ENCODE assay signal across 10 mouse cellular contexts in genomic region chr1:86406914-86407313, GRCm38 (mm10). TPM values are rescaled to one million over a fixed set of nuclear protein-coding genes. Genes with fewer than 3 reads are reported as not detected.
DNase-seq lines count a peak whose midpoint lies in the region; ATAC-seq and TF ChIP-seq lines count a peak whose summit lies in the region.
"Had no signal": no experiment of that assay in that cellular context is flagged by ENCODE, and none has a peak within 500 bp of the region (broad histone marks: within the 10 kb centered on the region; RNA-seq: fewer than 3 reads in every experiment).

No protein-coding gene starts in this region.

- ATAC-seq in heart, postnatal 0 days (ENCODE audit: insufficient read depth, low read depth) = peak; percentile 57
- peak; percentile 70 for ATAC-seq in liver, embryonic 13.5 days (ENCODE audit: low read depth)
- ATAC-seq in frontal cortex, adult (ENCODE audit: low TSS enrichment) = no peak
- ATAC-seq in erythroblast, adult 5-6 weeks (replicated peaks; ENCODE audit: low FRiP score, poor library complexity, severe bottlenecking) = no peak

- TF ChIP-seq CTCF in lung, adult 2 months (IDR thresholded peaks at IDR 0.05; ENCODE audit: insufficient read depth, low read length) = no peak
- no peak for TF ChIP-seq CTCF in heart, postnatal 0 days (IDR thresholded peaks at IDR 0.05; ENCODE audit: low read depth)
- TF ChIP-seq CTCF in small intestine, adult 2 months (IDR thresholded peaks at IDR 0.05; ENCODE audit: extremely low read depth, insufficient read length, insufficient replicate concordance, low read depth, low read length) = no peak

- DNase-seq in lung, adult 18-20 months = peak; percentile 25 to 44
- DNase-seq in lung, adult 2 months = no peak
- DNase-seq in heart, postnatal 0 days (ENCODE audit: low spot score) = no peak
- DNase-seq in liver, embryonic 13.5 days = no peak
- DNase-seq in layer of hippocampus, adult 9-10 months (ENCODE audit: low spot score) = no peak

- no peak overlapping the region for H3K4me3 ChIP-seq in lung, adult 2 months (replicated peaks; ENCODE audit: extremely low read depth, low read depth, low read length)
- no peak overlapping the region for H3K4me3 ChIP-seq in heart, postnatal 0 days (ENCODE audit: low read depth, low read length)
- no peak overlapping the region for H3K4me3 ChIP-seq in liver, embryonic 13.5 days (replicated peaks)
- no peak overlapping the region for H3K4me3 ChIP-seq in small intestine, adult 2 months (ENCODE audit: low read depth, low read length)
- H3K4me3 ChIP-seq: heart, embryonic 15.5 days; lung, embryonic 15.5 days had no signal

- H3K4me2 ChIP-seq in heart, postnatal 0 days (ENCODE audit: low read depth, low read length) = no peak overlapping the region
- no peak overlapping the region for H3K4me2 ChIP-seq in liver, embryonic 13.5 days
- H3K4me2 ChIP-seq: heart, embryonic 15.5 days; lung, embryonic 15.5 days had no signal

- no peaks in the 10 kb centered on the region for H3K36me3 ChIP-seq in heart, postnatal 0 days (replicated peaks; ENCODE audit: control insufficient read depth, insufficient read depth, low read length)
- H3K36me3 ChIP-seq in liver, embryonic 13.5 days = no peaks in the 10 kb centered on the region
- no peaks in the 10 kb centered on the region for H3K36me3 ChIP-seq in small intestine, adult 2 months (ENCODE audit: control insufficient read depth, insufficient read depth, low read length)
- H3K36me3 ChIP-seq: heart, embryonic 15.5 days; lung, embryonic 15.5 days had no signal

- no peaks in the 10 kb centered on the region for H3K9me3 ChIP-seq in heart, postnatal 0 days (replicated peaks; ENCODE audit: control insufficient read depth, low read length)
- 0 out of 2 replicates have a peak, but pooled peaks cover 3% of the 10 kb centered on the region for H3K9me3 ChIP-seq in liver, embryonic 13.5 days (replicated peaks)
- H3K9me3 ChIP-seq: heart, embryonic 15.5 days; lung, embryonic 15.5 days had no signal

- peaks cover 2% of the 10 kb centered on the region; the same call in 1 of the 2 replicates for H3K4me1 ChIP-seq in lung, adult 2 months (ENCODE audit: control insufficient read depth, insufficient read depth, low read length)
- H3K4me1 ChIP-seq in heart, postnatal 0 days (ENCODE audit: control insufficient read depth, insufficient read depth) = peaks cover 11% of the 10 kb centered on the region
- H3K4me1 ChIP-seq in liver, embryonic 13.5 days (replicated peaks) = peaks cover 15% of the 10 kb centered on the region
- H3K4me1 ChIP-seq in small intestine, adult 2 months (ENCODE audit: control insufficient read depth, insufficient read depth, insufficient read length, low read length) = peaks cover 13% of the 10 kb centered on the region; the same call in 1 of the 2 replicates

- no peak overlapping the region for H3K9ac ChIP-seq in heart, postnatal 0 days (replicated peaks; ENCODE audit: low read depth, low read length)
- H3K9ac ChIP-seq in liver, embryonic 13.5 days = no peak overlapping the region
- H3K9ac ChIP-seq: heart, embryonic 15.5 days; lung, embryonic 15.5 days had no signal

- no peak overlapping the region for H3K27ac ChIP-seq in heart, postnatal 0 days (ENCODE audit: low read depth)
- H3K27ac ChIP-seq in liver, embryonic 13.5 days = peak overlapping the region; percentile 53; the same call in 1 of the 2 replicates
- peak overlapping the region; percentile 50 for H3K27ac ChIP-seq in small intestine, adult 2 months (ENCODE audit: insufficient read depth, low read depth, low read length)
- H3K27ac ChIP-seq: heart, embryonic 15.5 days; lung, embryonic 15.5 days had no signal

- 33% methylated on average over 8 of the region's 8 CpGs for WGBS in lung, adult 2 months
- 38% methylated on average over 8 of the region's 8 CpGs for WGBS in heart, postnatal 0 days
- 42% methylated on average over 8 of the region's 8 CpGs for WGBS in liver, embryonic 13.5 days (ENCODE audit: insufficient replicate concordance)
- WGBS in small intestine, adult 2 months = 21% methylated on average over 8 of the region's 8 CpGs

- TF ChIP-seq EP300 in heart, postnatal 0 days (IDR thresholded peaks at IDR 0.05; ENCODE audit: low read depth) = no peak

- TF ChIP-seq POLR2A in lung, adult 2 months (IDR thresholded peaks at IDR 0.05; ENCODE audit: borderline replicate concordance, extremely low read depth, low read depth, low read length) = no peak
- TF ChIP-seq POLR2A in small intestine, adult 2 months (IDR thresholded peaks at IDR 0.05; ENCODE audit: low read depth, low read length) = no peak

- no peaks in the 10 kb centered on the region for H3K27me3 ChIP-seq in heart, postnatal 0 days (ENCODE audit: control insufficient read depth, insufficient read depth, low read length)
- H3K27me3 ChIP-seq in liver, embryonic 13.5 days = no peaks in the 10 kb centered on the region
- no peaks in the 10 kb centered on the region for H3K27me3 ChIP-seq in small intestine, adult 2 months (ENCODE audit: control insufficient read depth, insufficient read depth, low read length)
- H3K27me3 ChIP-seq: heart, embryonic 15.5 days; lung, embryonic 15.5 days had no signal

RNA-seq across cellular contexts. Expression of gene Nmur1, which starts 19.1 kb away (rescaled TPM):
- polyA plus RNA-seq in lung, adult 2 months (2012; rRNA removed) = 2.9 TPM in 2 replicates
- 0.31 TPM in 1 of 2 replicates, not detected in the other for total RNA-seq in heart, postnatal 0 days (2014; rRNA removed; ENCODE audit: low replicate concordance)
- polyA plus RNA-seq in heart, postnatal 0 days (2015; fragmentation: Nextera tagmentation; extraction: Ambion mirVana) = not detected in 2 replicates
- polyA plus RNA-seq in liver, embryonic 13.5 days (2015; fragmentation: Nextera tagmentation; extraction: Ambion mirVana) = not detected in 2 replicates
- polyA plus RNA-seq in small intestine, adult 2 months (2012; rRNA removed) = 5.6 and 11.1 TPM in 2 replicates
- total RNA-seq in erythroblast, adult 5-6 weeks (2015; ENCODE audit: low replicate concordance) = not detected in 2 replicates
- total RNA-seq in erythroblast, adult 5-6 weeks (2017; ENCODE audit: low replicate concordance) = not detected in 2 replicates
- polyA plus RNA-seq: heart, embryonic 15.5 days had no signal

RNA-seq across cellular contexts. Expression of gene Tex44, which starts 19.2 kb away (rescaled TPM):
- polyA plus RNA-seq in lung, adult 2 months (2012; rRNA removed) = 0.11 and 0.12 TPM in 2 replicates
- total RNA-seq in heart, postnatal 0 days (2014; rRNA removed; ENCODE audit: low replicate concordance) = not detected in 2 replicates
- not detected in 2 replicates for polyA plus RNA-seq in heart, postnatal 0 days (2015; fragmentation: Nextera tagmentation; extraction: Ambion mirVana)
- polyA plus RNA-seq in liver, embryonic 13.5 days (2015; fragmentation: Nextera tagmentation; extraction: Ambion mirVana) = not detected in 2 replicates
- polyA plus RNA-seq in small intestine, adult 2 months (2012; rRNA removed) = not detected in 2 replicates
- total RNA-seq in erythroblast, adult 5-6 weeks (2015; ENCODE audit: low replicate concordance) = not detected in 2 replicates
- total RNA-seq in erythroblast, adult 5-6 weeks (2017; ENCODE audit: low replicate concordance) = not detected in 2 replicates
- polyA plus RNA-seq: heart, embryonic 15.5 days; lung, embryonic 15.5 days had no signal

RNA-seq across cellular contexts. Expression of gene Ncl, which starts 47.7 kb away (rescaled TPM):
- 6.1 and 8.1 TPM in 2 replicates for polyA plus RNA-seq in lung, adult 2 months (2012; rRNA removed)
- 11.2 and 31.7 TPM in 2 replicates for total RNA-seq in heart, postnatal 0 days (2014; rRNA removed; ENCODE audit: low replicate concordance)
- polyA plus RNA-seq in heart, postnatal 0 days (2015; fragmentation: Nextera tagmentation; extraction: Ambion mirVana) = 153 and 174 TPM in 2 replicates
- 423 and 530 TPM in 2 replicates for polyA plus RNA-seq in liver, embryonic 13.5 days (2015; fragmentation: Nextera tagmentation; extraction: Ambion mirVana)
- polyA plus RNA-seq in small intestine, adult 2 months (2012; rRNA removed) = 0.95 and 6.1 TPM in 2 replicates
- 120 and 123 TPM in 2 replicates for total RNA-seq in erythroblast, adult 5-6 weeks (2015; ENCODE audit: low replicate concordance)
- total RNA-seq in erythroblast, adult 5-6 weeks (2017; ENCODE audit: low replicate concordance) = 80.3 and 144 TPM in 2 replicates

Comparison
In these comparisons a context has a peak if more than half of its experiments do, and no peak if none do; other contexts are left out.
1. DNase-seq: peak in lung, adult 18-20 months (2 of 2); none in lung, adult 2 months (single experiment), heart, postnatal 0 days (single experiment), liver, embryonic 13.5 days (single experiment) and layer of hippocampus, adult 9-10 months (single experiment).
2. ATAC-seq: peak in heart, postnatal 0 days (single experiment) and liver, embryonic 13.5 days (single experiment); none in frontal cortex, adult (single experiment) and erythroblast, adult 5-6 weeks (single experiment).
3. RNA of gene Ncl, which starts 47.7 kb away (polyA plus RNA-seq): 423 to 530 TPM in liver, embryonic 13.5 days and 153 to 174 TPM in heart, postnatal 0 days; 6.1 to 8.1 TPM in lung, adult 2 months and 0.95 to 6.1 TPM in small intestine, adult 2 months; every median in the first group is over 10 times any median in the second.